Mouse (Mus musculus) heart, adult 2 months (tissue): ENCODE measurements around the gene Acox2. TPM values are rescaled to one million over a fixed set of nuclear protein-coding genes. Genes with fewer than 3 reads are reported as not detected.

Experiments used
- DNase-seq, 2 experiments: peaks; one replicate each; pipeline ENCODE4 v3.0.0; 2021
- H3K27ac ChIP-seq: fragments of 200-600 bp; 2 replicates; pipeline ENCODE4 v1.8.1; 2022
- H3K27me3 ChIP-seq: fragments of 200-500 bp; 2 replicates; pipeline ENCODE4 v1.6.1; 2012; ENCODE audit warnings: mild to moderate bottlenecking, low read length, inconsistent platforms, mixed read lengths; ENCODE audit not compliant: control insufficient read depth, insufficient read depth
- H3K36me3 ChIP-seq: fragments of 200-500 bp; 2 replicates; pipeline ENCODE4 v1.6.1; 2012; ENCODE audit warnings: low read length, inconsistent platforms; ENCODE audit not compliant: control insufficient read depth, insufficient read depth
- H3K4me1 ChIP-seq: fragments of 200-500 bp; 2 replicates; pipeline ENCODE4 v1.6.1; 2011; ENCODE audit warnings: low read length; ENCODE audit not compliant: control insufficient read depth, insufficient read depth
- H3K4me3 ChIP-seq: fragments of 200-600 bp; 2 replicates; pipeline ENCODE4 v1.8.1; 2022
- H3K79me2 ChIP-seq: fragments of 200-500 bp; replicated peaks from 2 replicates; pipeline ENCODE4 v1.6.1; 2012; ENCODE audit warnings: mild to moderate bottlenecking, inconsistent platforms, low read length, moderate library complexity, mixed read lengths; ENCODE audit not compliant: control insufficient read depth, insufficient read depth
- H3K9ac ChIP-seq: fragments of 200-500 bp; 2 replicates; pipeline ENCODE4 v1.6.1; 2012; ENCODE audit warnings: low read depth, mild to moderate bottlenecking, control low read depth, inconsistent platforms, low read length, mixed read lengths
- CTCF ChIP-seq: fragments of 200-600 bp; IDR thresholded peaks from 2 replicates; pipeline ENCODE4 v1.8.1; 2022; ENCODE audit warnings: antibody characterized with exemption, mild to moderate bottlenecking, moderate library complexity
- EP300 ChIP-seq: fragments of 200-500 bp; IDR thresholded peaks from 2 replicates; pipeline ENCODE4 v1.6.1; 2011; ENCODE audit warnings: low read depth, low read length, control low read depth; ENCODE audit not compliant: insufficient read depth
- POLR2A ChIP-seq: fragments of 200-500 bp; IDR thresholded peaks from 2 replicates; pipeline ENCODE4 v1.6.1; 2011; ENCODE audit warnings: mild to moderate bottlenecking, low read depth, low read length, control low read depth; ENCODE audit not compliant: insufficient read depth
- WGBS: fragments of 180-500 bp; shearing (Covaris S2); methylation state at CpG from one replicate; pipeline ENCODE4 v1.1.7; 2018; 5-methylcytosine and 5-hydroxymethylcytosine counted together
- intact Hi-C: fragments of 180-260 bp; cut with DNase I; formaldehyde crosslinking; loops from one replicate; pipeline ENCODE4 v1.15.1; 2025
- long read RNA-seq: library from polyadenylated mRNA; stranded (forward); transcript quantifications from one replicate; pipeline ENCODE4 v2.0.0, GENCODE M21; 2021
- polyA plus RNA-seq: library from polyadenylated mRNA; depleted of rRNA; stranded (reverse); fragments of >200 nt; gene quantifications from 2 replicates; pipeline ENCODE4 v1.2.3, GENCODE M21; 2012; rRNA removed
- total RNA-seq, 2 experiments: library from RNA; stranded (reverse); gene quantifications; 2 replicates each; pipeline ENCODE4 v1.2.3; 2021

Gene Acox2
- total RNA-seq, result under 1 TPM; 0.34 to 0.91 TPM
- polyA plus RNA-seq, result 0.73 and 1.3 TPM in 2 replicates
- long read RNA-seq, result 0 reads

- WGBS, result 77% methylated on average over 3 of the region's 3 CpGs
- no peaks in the 10 kb centered on the region for H3K4me1 ChIP-seq
- DNase-seq, result no peak
- no peak within 1 kb of the TSS for H3K4me3 ChIP-seq
- H3K27me3 ChIP-seq, result no peaks in the 10 kb centered on the region
- TF ChIP-seq POLR2A, result no peak
- TF ChIP-seq CTCF, result no peak
- TF ChIP-seq EP300, result no peak
- H3K79me2 ChIP-seq, result no peaks in the 10 kb centered on the region
- H3K36me3 ChIP-seq, result no peaks in the 10 kb centered on the region
- intact Hi-C loops, result loop anchor here (5.0 kb wide), 1 partner anchor 292 kb away; no protein-coding TSS in a partner anchor
- no peak within 1 kb of the TSS for H3K27ac ChIP-seq
- H3K9ac ChIP-seq, result no peak within 1 kb of the TSS
These were observed at the start of gene Acox2 for GRCm38 (mm10) chr14:8259166-8259565. Gene Acox2, minus strand, starts transcription at chr14:8259353.

- TF ChIP-seq CTCF (0 out of 2 replicates have a peak, but pooled peaks have one; percentile 21), POLR2A (no peak), EP300 (no peak)
- Histone ChIP-seq H3K27me3 (no peaks in the 10 kb centered on the region), H3K9ac (peak overlapping the region; percentile 9; the same call in 1 of the 2 replicates), H3K79me2 (no peaks in the 10 kb centered on the region), H3K36me3 (no peaks in the 10 kb centered on the region), H3K27ac (peak overlapping the region; percentile 81), H3K4me3 (peak overlapping the region; percentile 44), H3K4me1 (peaks cover 16% of the 10 kb centered on the region)
- no peak for DNase-seq
- WGBS, result 83% methylated on average over 3 of the region's 3 CpGs
- intact Hi-C loops, result no loop called here
These were observed 49.5 kb upstream of the Acox2 start for GRCm38 (mm10) chr14:8308650-8309049.

GRCm38 (mm10) chr14:8306884-8307283 lies 47.7 kb upstream of the Acox2 start:
- intact Hi-C loops, result no loop called here
- Histone ChIP-seq H3K27me3 (no peaks in the 10 kb centered on the region), H3K4me1 (peaks cover 16% of the 10 kb centered on the region), H3K36me3 (no peaks in the 10 kb centered on the region), H3K79me2 (no peaks in the 10 kb centered on the region), H3K9ac (no peak overlapping the region), H3K4me3 (no peak overlapping the region), H3K27ac (peak overlapping the region; percentile 26; the same call in 1 of the 2 replicates)
- TF ChIP-seq POLR2A, result no peak
- no peak for TF ChIP-seq EP300
- no peak for TF ChIP-seq CTCF
- WGBS, result 61% methylated on average over 6 of the region's 6 CpGs
- no peak for DNase-seq

DNA sequence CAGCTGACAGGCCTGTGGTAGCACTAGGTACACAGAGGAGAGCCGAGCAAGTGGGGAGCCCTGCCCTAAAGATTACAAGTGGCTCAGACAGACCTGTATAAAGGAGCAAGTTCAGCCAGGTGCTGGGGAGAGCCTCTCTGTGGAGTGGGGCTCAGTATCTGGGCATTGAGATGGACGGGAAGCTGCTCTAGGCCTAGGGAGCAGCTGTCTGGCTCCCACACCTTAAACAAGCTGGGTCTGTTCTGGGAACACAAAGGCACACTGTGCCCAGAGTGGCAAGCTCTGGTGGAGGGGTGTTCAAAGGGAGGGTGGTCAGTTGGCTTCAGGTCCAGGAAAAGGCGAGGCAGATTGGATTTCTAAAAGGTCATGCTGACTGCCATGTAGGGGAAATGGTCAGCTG lies 45.9 kb upstream of the Acox2 start:
- H3K27ac ChIP-seq, result no peak overlapping the region
- 73% methylated on average over 3 of the region's 3 CpGs for WGBS
- intact Hi-C loops, result no loop called here

DNA sequence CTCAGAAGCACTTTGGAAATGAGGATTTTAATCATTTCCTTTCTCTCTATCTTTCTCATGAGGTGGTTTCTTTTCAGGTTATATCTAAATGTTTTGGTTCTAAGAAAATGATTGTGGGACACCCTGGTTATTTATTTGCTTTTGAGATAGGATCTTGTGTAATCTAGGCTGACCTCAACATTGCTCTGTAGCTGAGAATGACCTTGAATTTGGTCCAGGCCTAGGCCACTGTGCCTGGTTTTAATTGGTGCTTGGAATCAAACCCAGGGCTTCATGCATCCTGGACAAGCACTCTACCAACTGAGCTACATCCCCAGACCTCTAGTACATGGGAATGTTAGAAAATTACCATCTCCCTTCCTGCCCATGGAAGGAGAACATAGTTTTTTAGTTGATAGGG lies 44.9 kb upstream of the Acox2 start:
- no peaks in the 10 kb centered on the region for H3K27me3 ChIP-seq
- intact Hi-C loops, result no loop called here
- H3K79me2 ChIP-seq, result no peaks in the 10 kb centered on the region
- TF ChIP-seq CTCF, result no peak
- TF ChIP-seq POLR2A, result no peak
- TF ChIP-seq EP300, result no peak
- no peak for DNase-seq
- H3K4me1 ChIP-seq, result peaks cover 7% of the 10 kb centered on the region; the same call in 1 of the 2 replicates
- no peaks in the 10 kb centered on the region for H3K36me3 ChIP-seq
- H3K4me3 ChIP-seq, result no peak overlapping the region
- H3K9ac ChIP-seq, result no peak overlapping the region
- H3K27ac ChIP-seq, result no peak overlapping the region

More for the DNA sequence above, 45.9 kb upstream of the Acox2 start:
- Histone ChIP-seq H3K79me2 (no peaks in the 10 kb centered on the region), H3K4me3 (no peak overlapping the region), H3K9ac (no peak overlapping the region), H3K36me3 (no peaks in the 10 kb centered on the region), H3K4me1 (peaks cover 10% of the 10 kb centered on the region), H3K27me3 (no peaks in the 10 kb centered on the region)
- no peak for TF ChIP-seq CTCF
- TF ChIP-seq POLR2A, result no peak
- TF ChIP-seq EP300, result no peak
- no peak for DNase-seq

GRCm38 (mm10) chr14:8302687-8303086 lies 43.5 kb upstream of the Acox2 start:
- intact Hi-C loops, result no loop called here
- WGBS, result 26% methylated on average over 10 of the region's 10 CpGs
- DNase-seq, result no peak
- peaks cover 3% of the 10 kb centered on the region; the same call in 1 of the 2 replicates for H3K4me1 ChIP-seq
- H3K27ac ChIP-seq, result no peak overlapping the region
- H3K79me2 ChIP-seq, result no peaks in the 10 kb centered on the region
- TF ChIP-seq CTCF, result no peak
- H3K4me3 ChIP-seq, result no peak overlapping the region
- no peaks in the 10 kb centered on the region for H3K27me3 ChIP-seq
- no peak overlapping the region for H3K9ac ChIP-seq
- no peaks in the 10 kb centered on the region for H3K36me3 ChIP-seq
